Mouse (Mus musculus): ENCODE measurements around the gene Derl3.

The Derl3 gene

DNA sequence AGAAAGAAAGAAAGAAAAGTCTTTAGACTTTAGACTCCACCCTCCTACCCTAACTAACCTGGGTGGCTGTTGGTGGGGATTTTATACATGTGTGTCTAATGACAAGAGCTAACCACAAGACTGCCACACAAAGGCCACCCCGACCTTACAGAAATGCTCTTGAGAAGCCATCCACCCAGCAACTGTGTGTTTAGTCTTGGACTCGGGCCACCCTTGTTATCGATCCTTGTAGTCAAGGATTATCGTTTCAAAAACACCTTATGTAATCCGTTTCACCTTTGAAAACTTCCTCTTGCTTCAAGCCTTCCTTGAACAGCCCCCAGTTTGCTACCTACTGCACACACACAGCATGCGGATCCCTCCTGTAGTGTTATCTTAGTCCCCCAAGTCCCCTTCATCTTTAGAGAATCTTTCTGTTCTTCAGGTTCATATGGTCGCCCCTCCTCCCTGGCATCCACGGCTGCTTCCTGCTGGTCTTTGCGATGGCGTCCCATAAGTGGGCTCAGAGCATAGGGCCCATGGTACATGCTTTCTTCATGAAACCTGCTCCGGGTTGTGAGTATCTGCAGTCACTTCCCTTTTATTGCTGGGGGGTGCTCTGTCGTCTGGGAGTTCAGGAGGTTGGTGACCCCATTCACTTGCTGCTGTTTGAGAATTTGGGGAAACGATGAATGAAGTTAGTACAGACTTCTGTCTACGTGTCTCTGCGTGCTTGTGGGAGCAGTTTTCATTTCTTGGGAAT, 49.7 kb downstream of the Derl3 start, which contains the start of gene Vpreb3:
Vpreb3 (plus strand) TSS at position 322 of the 742 bp plus-strand sequence.
- DNase-seq (ENCODE audit: low spot score): no peak

DNA sequence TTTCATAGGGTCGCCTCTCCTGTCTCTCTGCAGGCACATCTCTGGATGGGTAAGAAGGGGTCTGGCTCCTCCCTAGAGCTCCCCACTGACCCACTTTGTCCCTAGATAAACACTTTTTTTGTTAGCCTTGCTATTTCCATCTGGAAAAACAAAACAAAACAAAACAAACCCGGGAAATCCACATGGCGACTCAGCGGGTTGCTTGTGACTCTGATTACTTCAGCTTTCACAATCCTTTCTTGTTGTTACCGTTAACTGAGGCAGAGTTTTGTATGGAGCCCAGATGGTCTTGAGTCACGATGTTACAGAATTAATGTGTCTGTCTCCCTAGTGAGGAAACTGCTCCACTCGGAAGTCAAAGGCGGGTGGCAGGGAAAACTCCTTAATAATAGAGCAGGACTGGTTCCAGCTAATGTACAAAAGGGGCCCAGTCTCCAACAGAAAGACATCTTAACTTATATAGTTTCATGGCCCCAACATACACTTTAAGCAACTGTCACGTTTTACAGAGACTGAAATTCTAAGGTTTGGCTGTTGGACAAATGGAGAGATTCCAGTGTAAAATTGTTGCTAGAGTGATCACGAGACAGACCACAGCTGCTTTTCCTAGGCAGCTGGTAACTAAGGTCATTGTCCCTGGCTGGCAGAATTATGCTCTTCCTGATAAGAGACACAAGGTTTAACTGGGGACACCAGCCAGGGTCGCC, 51.0 kb downstream of the Derl3 start:
- no peak for DNase-seq (ENCODE audit: low spot score)

DNA sequence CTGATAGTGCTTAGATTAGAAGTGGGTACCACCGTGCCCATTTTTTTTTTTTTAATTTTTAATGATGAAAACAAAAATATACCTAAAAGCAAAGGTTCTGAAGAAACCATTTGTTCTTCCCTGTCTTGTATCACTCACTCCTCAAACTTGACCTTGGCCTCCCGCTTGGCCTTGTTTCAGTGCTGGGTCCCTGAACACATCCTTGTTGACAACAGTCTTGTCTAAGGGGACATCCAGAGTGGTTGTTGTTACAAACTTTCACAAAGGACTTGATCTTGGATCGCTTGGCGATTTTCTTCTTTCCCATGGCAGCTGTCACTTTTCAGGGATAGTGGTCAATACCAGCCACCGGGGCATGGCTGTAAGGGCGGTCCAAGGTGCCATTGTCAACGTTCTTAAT, 52.0 kb downstream of the Derl3 start:
- no peak for DNase-seq (ENCODE audit: low spot score)
